Mouse (Mus musculus): ENCODE measurements at regions not wholly inside any gene's neighbourhood (a gene's known extent, or its start where the extent isn't known, plus 50 kb on each side); places are given as distances from the start of the nearest gene placed in this dataset.

DNA sequence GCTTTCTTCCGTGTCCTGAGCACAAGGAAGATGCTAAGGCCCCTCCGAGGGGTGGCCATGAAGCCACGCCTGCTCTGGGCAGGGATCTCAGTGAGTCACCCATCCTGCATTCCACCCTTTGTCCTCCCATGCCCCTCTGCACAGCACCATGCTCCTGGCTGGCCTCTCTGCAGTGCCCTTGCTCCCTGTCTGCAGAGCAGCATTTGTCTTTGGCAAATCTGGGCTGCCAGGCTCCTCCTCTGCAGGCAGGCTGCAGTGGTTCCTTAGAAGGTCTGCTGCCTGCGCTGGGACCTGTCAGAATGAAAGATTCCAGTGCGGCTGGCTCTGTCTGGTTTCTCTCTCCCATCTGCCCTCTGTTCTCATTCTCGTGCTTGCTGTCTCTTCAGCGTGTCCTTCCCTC lies 111.3 kb upstream of the Xcl1 start:
- TF ChIP-seq MAX (IDR thresholded peaks at IDR 0.05; ENCODE audit: low read length) (no peak), POLR2A (IDR thresholded peaks at IDR 0.05; ENCODE audit: control insufficient read depth in 1 of 2, insufficient read depth in 1 of 2, low read depth in 1 of 2, low read length in 2 of 2, poor library complexity in 1 of 2) (no peak), USF1 (IDR thresholded peaks at IDR 0.05; ENCODE audit: low read depth, low read length) (no peak), TCF12 (IDR thresholded peaks at IDR 0.05; ENCODE audit: low read depth, low read length) (no peak), ELF1 (IDR thresholded peaks at IDR 0.05; ENCODE audit: low read depth, low read length) (no peak), CTCF (IDR thresholded peaks at IDR 0.05 in 2 of 3, conservative IDR thresholded peaks at IDR 0.05 in 1 of 3; ENCODE audit: control insufficient read depth in 1 of 3, insufficient read depth in 1 of 3, low read depth in 2 of 3, low read length in 3 of 3, poor library complexity in 1 of 3, severe bottlenecking in 1 of 3) (no peak)

All from MEL (cell line).